Mouse (Mus musculus): ENCODE results near the gene Gabbr2. TPM values are rescaled to one million over a fixed set of nuclear protein-coding genes. Genes with fewer than 3 reads are reported as not detected.
"Not testable (repeated sequence)": the region's sequence is repeated elsewhere in the genome, so short reads cannot be mapped to it uniquely, and the experiment has no call there.

Gene Gabbr2
- polyA plus RNA-seq, 1 experiment, result 102 TPM

DNA sequence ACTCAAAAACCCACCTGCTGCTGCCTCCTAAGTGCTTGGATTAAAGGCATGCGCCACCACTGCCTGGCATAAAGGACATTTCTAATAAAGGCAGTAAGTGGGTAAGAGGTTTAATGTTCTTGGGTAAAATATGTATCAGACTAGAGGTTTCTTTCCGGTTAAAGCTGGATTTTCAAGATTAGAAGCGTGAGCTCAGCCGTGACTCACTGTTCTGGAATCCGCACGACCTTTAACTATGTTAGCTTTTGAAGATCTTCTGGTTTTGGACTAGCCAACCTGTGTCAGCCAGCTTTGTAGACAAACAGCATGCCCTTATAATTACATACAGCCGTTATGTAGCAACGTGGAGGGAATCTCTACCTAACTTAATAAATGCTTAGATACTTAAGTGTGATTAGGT lies 351.8 kb downstream of the Gabbr2 start:
- 92% methylated on average over 8 of the region's 8 CpGs for WGBS
- H3K4me1 ChIP-seq (ENCODE audit: control insufficient read depth, insufficient read depth, low read length), result no peaks in the 10 kb centered on the region
- DNase-seq, result no peak
- TF ChIP-seq POLR2A (IDR thresholded peaks at IDR 0.05; ENCODE audit: borderline replicate concordance, insufficient read depth, low read length) (no peak), CTCF (IDR thresholded peaks at IDR 0.05; ENCODE audit: borderline replicate concordance, insufficient read depth, low read depth, low read length) (no peak)
- no peak overlapping the region for H3K4me3 ChIP-seq (replicated peaks; ENCODE audit: insufficient read depth, low read depth, low read length)
- no peak overlapping the region for H3K27ac ChIP-seq (ENCODE audit: insufficient read depth, low read length)
- H3K27me3 ChIP-seq (ENCODE audit: control insufficient read depth, insufficient read depth, low read length), result no peaks in the 10 kb centered on the region

DNA sequence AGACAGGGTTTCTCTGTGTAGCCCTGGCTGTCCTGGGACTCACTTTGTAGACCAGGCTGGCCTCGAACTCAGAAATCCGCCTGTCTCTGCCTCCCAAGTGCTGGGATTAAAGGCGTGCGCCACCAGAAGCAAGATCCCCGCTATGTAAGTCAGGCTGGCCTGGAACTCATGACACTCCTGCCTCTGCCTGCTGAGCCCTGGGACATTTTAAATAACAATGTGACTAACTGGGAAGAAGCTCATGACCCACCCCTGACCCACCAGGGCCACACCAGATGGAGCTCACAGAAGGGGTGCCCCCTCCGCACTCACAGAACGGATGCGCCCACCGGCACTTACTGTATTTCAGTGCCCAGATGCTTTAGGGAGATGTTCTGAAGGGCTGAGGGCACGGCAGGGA lies 354.4 kb downstream of the Gabbr2 start:
- 83% methylated on average over 10 of the region's 10 CpGs for WGBS
- H3K4me1 ChIP-seq (ENCODE audit: control insufficient read depth, insufficient read depth, low read length); H3K27me3 ChIP-seq (ENCODE audit: control insufficient read depth, insufficient read depth, low read length); DNase-seq; H3K27ac ChIP-seq (ENCODE audit: insufficient read depth, low read length); H3K4me3 ChIP-seq (replicated peaks; ENCODE audit: insufficient read depth, low read depth, low read length): not testable (repeated sequence)

- no peak for TF ChIP-seq CTCF (IDR thresholded peaks at IDR 0.05; ENCODE audit: borderline replicate concordance, insufficient read depth, low read depth, low read length)
- TF ChIP-seq POLR2A (IDR thresholded peaks at IDR 0.05; ENCODE audit: borderline replicate concordance, insufficient read depth, low read length), result no peak
- no peaks in the 10 kb centered on the region for H3K4me1 ChIP-seq (ENCODE audit: control insufficient read depth, insufficient read depth, low read length)
- 74% methylated on average over 16 of the region's 16 CpGs for WGBS
- H3K27me3 ChIP-seq (ENCODE audit: control insufficient read depth, insufficient read depth, low read length), result no peaks in the 10 kb centered on the region
- no peak for DNase-seq
- H3K27ac ChIP-seq (ENCODE audit: insufficient read depth, low read length), result no peak overlapping the region
- no peak overlapping the region for H3K4me3 ChIP-seq (replicated peaks; ENCODE audit: insufficient read depth, low read depth, low read length)
Measured at GRCm38 (mm10) chr4:46635702-46636430, 355.8 kb downstream of the Gabbr2 start.

DNA sequence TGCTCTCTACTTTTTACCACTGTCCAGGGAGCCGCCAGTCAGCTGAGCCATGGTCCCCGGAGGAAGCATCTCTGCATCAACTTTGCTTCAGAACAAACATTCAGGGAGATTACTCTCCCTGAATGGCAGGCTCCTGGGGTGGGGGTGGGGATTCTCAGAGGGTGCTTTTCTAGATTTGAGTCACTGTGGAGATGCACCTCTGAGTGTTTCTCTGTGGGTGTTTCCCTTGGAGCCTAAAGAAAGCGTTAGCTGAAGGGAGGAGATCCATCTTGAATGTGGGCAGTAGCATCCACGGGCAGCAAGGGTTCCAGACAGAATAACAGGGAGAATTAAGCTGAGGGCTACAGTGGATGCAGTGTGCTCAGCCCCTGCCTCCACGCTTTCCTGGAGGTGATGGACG lies 356.8 kb downstream of the Gabbr2 start:
- no peaks in the 10 kb centered on the region for H3K4me1 ChIP-seq (ENCODE audit: control insufficient read depth, insufficient read depth, low read length)
- DNase-seq, result no peak
- H3K27ac ChIP-seq (ENCODE audit: insufficient read depth, low read length), result no peak overlapping the region
- no peak overlapping the region for H3K4me3 ChIP-seq (replicated peaks; ENCODE audit: insufficient read depth, low read depth, low read length)
- no peaks in the 10 kb centered on the region for H3K27me3 ChIP-seq (ENCODE audit: control insufficient read depth, insufficient read depth, low read length)
- no peak for TF ChIP-seq CTCF (IDR thresholded peaks at IDR 0.05; ENCODE audit: borderline replicate concordance, insufficient read depth, low read depth, low read length)
- TF ChIP-seq POLR2A (IDR thresholded peaks at IDR 0.05; ENCODE audit: borderline replicate concordance, insufficient read depth, low read length), result no peak
- 85% methylated on average over 6 of the region's 6 CpGs for WGBS

GRCm38 (mm10) chr4:46633565-46633964 lies 358.1 kb downstream of the Gabbr2 start:
- not testable (repeated sequence) for H3K27ac ChIP-seq (ENCODE audit: insufficient read depth, low read length); H3K27me3 ChIP-seq (ENCODE audit: control insufficient read depth, insufficient read depth, low read length); DNase-seq; H3K4me3 ChIP-seq (replicated peaks; ENCODE audit: insufficient read depth, low read depth, low read length); H3K4me1 ChIP-seq (ENCODE audit: control insufficient read depth, insufficient read depth, low read length)
- 83% methylated on average over 6 of the region's 6 CpGs for WGBS

DNA sequence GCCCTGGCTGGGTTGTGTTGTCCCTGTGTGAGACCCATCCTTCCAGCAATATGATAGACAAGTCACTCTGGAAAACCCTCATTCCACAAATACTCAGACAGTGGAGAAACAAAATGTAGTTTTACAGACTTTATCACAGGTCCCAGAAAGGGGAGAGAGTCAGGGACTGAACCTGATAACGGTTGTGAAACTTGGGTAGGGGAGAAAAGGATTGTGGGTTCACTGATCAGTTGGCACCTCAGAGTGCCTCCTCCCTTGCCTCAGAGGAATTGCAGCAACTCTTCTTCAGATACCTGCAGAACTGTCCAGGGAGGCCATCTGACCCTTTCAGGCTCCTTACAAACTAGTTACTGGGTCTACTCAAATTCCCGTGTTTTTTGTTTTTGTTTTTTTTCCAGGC lies 359.2 kb downstream of the Gabbr2 start:
- Histone ChIP-seq H3K4me1 (ENCODE audit: control insufficient read depth, insufficient read depth, low read length) (no peaks in the 10 kb centered on the region), H3K27me3 (ENCODE audit: control insufficient read depth, insufficient read depth, low read length) (no peaks in the 10 kb centered on the region), H3K27ac (ENCODE audit: insufficient read depth, low read length) (no peak overlapping the region), H3K4me3 (replicated peaks; ENCODE audit: insufficient read depth, low read depth, low read length) (no peak overlapping the region)
- no peak for TF ChIP-seq POLR2A (IDR thresholded peaks at IDR 0.05; ENCODE audit: borderline replicate concordance, insufficient read depth, low read length)
- no peak for TF ChIP-seq CTCF (IDR thresholded peaks at IDR 0.05; ENCODE audit: borderline replicate concordance, insufficient read depth, low read depth, low read length)
- WGBS, result 85% methylated on average over 2 of the region's 2 CpGs
- no peak for DNase-seq

DNA sequence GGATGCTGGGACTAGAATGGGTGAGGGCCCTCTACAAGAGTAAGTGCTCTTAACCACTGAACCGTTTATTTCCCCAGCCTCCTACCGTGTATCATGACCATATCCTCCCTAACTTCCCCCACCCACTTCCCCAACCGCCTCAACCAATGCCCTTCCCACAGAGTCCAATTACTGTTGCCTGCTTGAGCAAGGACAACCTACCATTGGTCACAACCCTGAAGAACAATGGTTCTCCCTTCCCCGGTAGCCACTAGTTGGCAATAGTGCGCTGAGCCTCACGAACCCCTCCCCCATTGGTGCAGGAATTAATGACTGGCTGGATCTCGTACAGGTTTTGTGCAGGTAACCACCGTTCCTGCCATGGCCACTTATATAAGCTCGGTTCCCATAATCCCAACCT lies 361.3 kb downstream of the Gabbr2 start:
- no peak for DNase-seq
- no peak for TF ChIP-seq CTCF (IDR thresholded peaks at IDR 0.05; ENCODE audit: borderline replicate concordance, insufficient read depth, low read depth, low read length)
- no peak for TF ChIP-seq POLR2A (IDR thresholded peaks at IDR 0.05; ENCODE audit: borderline replicate concordance, insufficient read depth, low read length)
- Histone ChIP-seq H3K27me3 (ENCODE audit: control insufficient read depth, insufficient read depth, low read length) (no peaks in the 10 kb centered on the region), H3K4me3 (replicated peaks; ENCODE audit: insufficient read depth, low read depth, low read length) (no peak overlapping the region), H3K4me1 (ENCODE audit: control insufficient read depth, insufficient read depth, low read length) (peaks cover 3% of the 10 kb centered on the region), H3K27ac (ENCODE audit: insufficient read depth, low read length) (no peak overlapping the region)
- 76% methylated on average over 9 of the region's 9 CpGs for WGBS

GRCm38 (mm10) chr4:46628873-46629272 lies 362.8 kb downstream of the Gabbr2 start:
- Histone ChIP-seq H3K4me1 (ENCODE audit: control insufficient read depth, insufficient read depth, low read length) (peaks cover 14% of the 10 kb centered on the region), H3K27ac (ENCODE audit: insufficient read depth, low read length) (no peak overlapping the region), H3K4me3 (replicated peaks; ENCODE audit: insufficient read depth, low read depth, low read length) (no peak overlapping the region), H3K27me3 (ENCODE audit: control insufficient read depth, insufficient read depth, low read length) (no peaks in the 10 kb centered on the region)
- no peak for TF ChIP-seq CTCF (IDR thresholded peaks at IDR 0.05; ENCODE audit: borderline replicate concordance, insufficient read depth, low read depth, low read length)
- TF ChIP-seq POLR2A (IDR thresholded peaks at IDR 0.05; ENCODE audit: borderline replicate concordance, insufficient read depth, low read length), result no peak
- no peak for DNase-seq
- WGBS, result 83% methylated on average over 9 of the region's 9 CpGs

All from cerebellum, adult 2 months (tissue).